Mouse (Mus musculus): ENCODE data around the gene Cbarp.
A peak's percentile ranks its signal among the peaks of the same experiment; 100 is the strongest.

The Cbarp gene

DNA sequence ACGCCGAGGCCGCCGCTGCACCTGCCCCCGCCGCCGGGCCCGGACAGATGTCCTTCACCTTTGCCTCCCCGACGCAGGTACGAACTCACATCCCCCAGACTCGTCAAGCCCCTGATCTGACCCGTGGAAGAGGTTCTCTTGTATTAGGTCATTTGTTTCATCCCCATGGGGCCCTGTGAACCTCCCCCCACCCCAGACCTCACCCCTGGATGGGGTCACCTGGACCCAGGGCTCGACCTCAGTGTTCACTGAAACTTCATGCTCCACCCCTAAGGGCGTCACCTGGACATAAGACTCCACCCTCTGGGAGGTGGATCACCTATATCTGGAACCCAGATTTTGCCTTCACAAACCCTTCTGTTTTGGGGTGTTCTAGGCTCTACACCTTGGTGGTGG is 1.9 kb upstream of the Cbarp start:
- DNase-seq: peak in 1 of 2 experiments; percentile 61

- peak; percentile 94 to 99 for DNase-seq
Measured at GRCm38 (mm10) chr10:80141786-80142529, 1.3 kb upstream of the Cbarp start.

DNA sequence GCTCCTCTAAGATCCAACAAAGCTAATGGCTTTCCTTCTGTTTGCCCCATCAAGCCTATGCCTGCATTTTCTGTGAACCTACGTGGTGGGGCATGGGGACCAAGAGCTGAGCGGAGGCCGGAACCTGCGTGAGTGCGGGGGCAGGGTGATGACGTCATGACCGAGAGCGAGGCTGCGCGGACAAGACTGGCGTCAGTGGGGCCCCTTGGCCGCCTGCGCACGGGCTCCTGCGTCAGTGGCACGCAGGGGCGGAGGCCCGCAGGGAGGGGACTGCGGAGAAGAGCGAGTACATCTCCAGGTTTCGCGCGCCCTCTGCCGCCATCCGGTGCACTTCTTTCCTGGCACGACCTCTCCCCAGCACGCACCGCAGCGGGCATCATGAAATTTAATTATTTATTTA is 608 bp upstream of the Cbarp start:
- peak; percentile 98 to 99 for DNase-seq

DNA sequence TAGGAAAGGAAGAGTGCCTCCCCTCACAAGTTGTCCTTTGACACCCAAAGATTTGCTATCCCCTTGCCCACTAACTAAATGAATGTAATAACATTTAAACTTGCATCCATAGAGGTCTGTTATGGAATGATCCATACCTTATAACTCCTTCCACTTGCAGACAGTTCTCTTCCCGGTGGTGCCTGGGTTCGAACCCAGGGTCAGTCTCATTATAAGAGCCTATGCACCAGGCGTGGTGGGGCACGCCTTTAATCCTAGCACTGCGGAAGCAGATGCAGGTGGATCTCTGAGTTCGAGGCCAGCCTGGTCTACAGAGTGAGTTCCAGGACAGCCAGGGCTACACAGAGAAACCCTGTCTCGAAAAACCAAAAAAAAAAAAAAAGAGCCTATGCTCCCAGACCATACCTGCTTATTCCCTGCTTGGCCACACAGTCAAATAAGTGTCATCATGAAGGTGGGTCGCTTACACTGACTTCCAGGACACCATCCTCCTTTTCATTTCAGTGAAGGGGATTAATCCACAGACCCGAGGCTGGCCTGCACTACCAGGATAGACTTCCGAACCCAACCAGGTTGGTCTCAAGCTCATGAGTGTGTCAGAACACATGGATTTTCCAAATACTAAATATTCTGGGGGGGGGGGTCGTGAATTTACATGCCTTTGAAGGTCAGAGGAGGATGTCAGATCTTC is 515 bp downstream of the Cbarp start:
- DNase-seq: no peak

- no peak for DNase-seq
Measured at GRCm38 (mm10) chr10:80139439-80139775, 1.2 kb downstream of the Cbarp start.

GRCm38 (mm10) chr10:80138553-80139438 is 1.8 kb downstream of the Cbarp start, which contains the start of gene Atp5d:
Atp5d (plus strand) TSS chr10:80138632.
- DNase-seq: peak; percentile 78 to 84

GRCm38 (mm10) chr10:80137626-80138552 is 2.7 kb downstream of the Cbarp start:
- DNase-seq: peak in 1 of 2 experiments; percentile 61

GRCm38 (mm10) chr10:80136952-80137625 is 3.5 kb downstream of the Cbarp start:
- DNase-seq: peak in 1 of 2 experiments; percentile 57

DNA sequence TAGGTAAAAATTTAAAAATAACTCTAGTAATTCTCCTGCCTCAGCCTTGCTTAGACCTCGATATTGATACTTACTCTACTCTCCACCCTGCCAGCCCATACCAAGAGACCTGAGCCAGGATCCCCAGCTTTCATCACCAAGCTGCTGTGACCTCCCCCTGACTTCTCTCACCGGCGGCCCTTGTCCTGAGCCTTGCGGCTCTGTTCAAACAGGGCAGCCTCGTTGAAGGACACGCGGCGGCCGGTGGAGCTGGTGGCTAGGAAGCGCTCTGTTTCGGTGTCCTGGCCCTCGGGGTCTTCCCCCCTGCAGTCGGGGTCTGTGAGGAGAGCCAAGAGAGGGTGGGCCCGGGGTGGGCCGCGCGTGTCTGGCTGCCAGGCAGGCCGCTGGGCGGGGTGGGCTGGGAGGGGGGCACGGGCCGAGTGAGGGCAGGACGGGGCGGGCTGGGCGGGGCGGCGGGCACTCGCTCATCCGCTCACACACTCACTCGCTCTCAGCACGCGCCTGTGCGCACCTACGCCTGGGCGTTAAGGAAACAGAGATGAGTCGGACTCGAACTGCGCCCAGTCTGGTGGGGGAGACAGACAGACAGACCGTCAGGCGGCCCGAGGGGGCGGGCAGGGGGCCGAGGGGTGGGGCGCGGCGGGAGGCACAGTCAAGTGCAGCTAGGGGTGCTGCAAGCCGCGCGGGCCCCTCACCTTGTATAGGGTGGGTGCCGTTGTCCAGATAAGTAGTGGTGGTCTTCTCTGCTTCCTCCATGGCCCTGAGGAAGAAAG is 4.3 kb downstream of the Cbarp start:
- DNase-seq: no peak

GRCm38 (mm10) chr10:80135641-80136040 is 5.0 kb downstream of the Cbarp start:
- no peak for DNase-seq

GRCm38 (mm10) chr10:80135161-80135560 is 5.5 kb downstream of the Cbarp start:
- DNase-seq: no peak

- no peak for DNase-seq
Measured at GRCm38 (mm10) chr10:80134421-80134820, 6.2 kb downstream of the Cbarp start.

- peak in 1 of 2 experiments; percentile 53 for DNase-seq
Measured at GRCm38 (mm10) chr10:80133226-80133849, 7.3 kb downstream of the Cbarp start.

GRCm38 (mm10) chr10:80131952-80132350 is 8.7 kb downstream of the Cbarp start:
- peak; percentile 14 to 35 for DNase-seq

GRCm38 (mm10) chr10:80131316-80131951 is 9.2 kb downstream of the Cbarp start:
- DNase-seq: peak in 1 of 2 experiments; percentile 35

- peak in 1 of 2 experiments; percentile 28 for DNase-seq
Measured at GRCm38 (mm10) chr10:80130403-80131031, 10.1 kb downstream of the Cbarp start.

GRCm38 (mm10) chr10:80129846-80130245 is 10.8 kb downstream of the Cbarp start:
- DNase-seq: peak; percentile 82 to 84

DNA sequence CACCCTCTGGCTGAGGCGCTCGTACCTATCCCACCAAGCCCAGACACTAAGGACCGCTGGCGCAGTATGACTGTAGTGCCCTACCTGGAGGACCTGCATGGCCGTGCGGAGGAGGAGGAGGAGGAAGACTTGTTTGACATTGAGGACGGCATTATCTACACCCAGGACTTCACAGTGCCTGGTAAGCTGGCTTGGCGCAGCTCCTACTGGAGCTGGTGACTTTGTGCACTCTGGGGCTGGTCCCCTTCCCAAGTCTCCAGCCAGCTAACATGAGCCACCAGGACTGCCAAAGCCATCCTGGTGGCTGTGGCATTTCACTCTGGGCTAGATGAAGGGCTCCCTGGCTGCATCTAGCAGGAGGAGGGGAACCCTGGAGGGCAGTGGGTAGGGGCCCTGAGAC is 12.7 kb downstream of the Cbarp start:
- DNase-seq: peak in 1 of 2 experiments; percentile 14

DNA sequence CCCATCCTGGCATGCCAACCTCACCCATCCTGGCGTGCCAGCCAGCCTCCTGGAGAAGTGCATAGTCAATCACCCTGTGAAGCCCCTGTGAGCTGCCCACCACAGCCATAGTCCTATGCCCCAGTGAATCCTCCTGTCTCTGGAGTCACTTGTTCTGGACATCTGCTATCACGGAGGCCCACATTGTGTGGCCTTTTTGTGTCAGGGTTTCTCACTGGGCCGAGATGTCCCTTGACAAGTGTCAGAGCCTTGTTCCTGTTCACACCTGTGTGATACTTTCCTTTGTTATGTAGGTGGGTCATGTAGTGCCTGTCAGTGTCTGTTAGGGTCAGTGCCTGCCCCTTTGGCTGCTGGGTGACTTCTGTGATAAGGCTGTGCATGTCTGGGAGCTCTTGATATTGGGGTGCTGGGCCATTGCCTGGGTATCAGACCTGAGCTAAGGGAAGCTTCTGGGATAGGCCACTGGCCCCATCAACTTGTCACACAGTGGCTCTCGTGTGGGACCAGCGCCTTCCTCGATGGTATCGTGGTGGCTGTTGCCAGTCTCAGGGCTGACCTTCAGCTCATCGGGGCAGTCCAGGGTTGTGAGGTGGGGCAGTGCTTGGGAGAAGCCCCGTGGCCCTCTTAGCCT is 16.6 kb downstream of the Cbarp start:
- DNase-seq: no peak

Measured in cerebellum, adult 18-20 months (tissue).